Mouse (Mus musculus): ENCODE measurements at regions not wholly inside any gene's neighbourhood (a gene's known extent, or its start where the extent isn't known, plus 50 kb on each side); places are given as distances from the start of the nearest gene placed in this dataset.

GRCm38 (mm10) chr7:36420741-36421140 is 277.2 kb upstream of the Tshz3 start:
- Histone ChIP-seq H3K27ac (replicated peaks) (no peak overlapping the region), H3K36me3 (no peaks in the 10 kb centered on the region), H3K9ac (no peak overlapping the region), H3K4me2 (no peak overlapping the region), H3K27me3 (no peaks in the 10 kb centered on the region), H3K4me1 (replicated peaks) (peaks cover 27% of the 10 kb centered on the region), H3K9me3 (no peaks in the 10 kb centered on the region), H3K4me3 (no peak overlapping the region)
- no peak for ATAC-seq (ENCODE audit: low read depth)
- WGBS: 84% methylated on average over 9 of the region's 9 CpGs

DNA sequence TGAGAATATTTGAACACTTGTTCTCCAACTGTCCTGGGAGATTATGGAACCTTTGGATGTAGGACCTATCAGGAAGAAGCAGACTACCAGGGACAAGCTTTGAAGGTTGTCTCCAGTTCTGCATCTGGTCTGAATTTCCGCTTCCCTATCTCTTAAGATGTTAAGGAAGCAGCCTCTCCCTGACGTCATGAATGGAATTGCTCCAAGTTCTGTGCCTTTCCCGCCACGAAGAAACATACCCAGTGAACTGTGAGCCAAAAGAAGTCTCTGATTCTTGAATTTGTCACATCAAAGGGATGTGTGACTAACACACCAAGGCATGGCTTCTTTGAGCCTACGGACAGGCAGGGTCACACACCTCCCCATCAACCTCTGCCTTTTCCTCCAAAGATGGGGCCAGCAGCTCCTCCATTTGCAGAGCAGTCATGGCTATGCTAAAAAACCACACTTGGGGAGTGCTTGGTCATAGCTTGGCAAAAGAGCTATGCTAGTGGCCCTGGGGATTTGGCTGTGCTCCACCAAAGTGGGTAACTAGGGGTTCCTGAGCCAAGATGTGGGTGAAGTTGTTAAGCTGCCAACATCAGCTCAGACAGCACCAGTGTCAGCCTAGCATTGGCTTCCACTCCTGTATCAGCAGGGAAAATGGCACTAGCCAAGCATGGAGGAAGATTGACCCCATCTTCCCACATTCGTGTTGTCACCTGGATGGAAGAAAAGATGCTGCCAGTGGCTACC is 248.6 kb upstream of the Tshz3 start:
- Histone ChIP-seq H3K4me2 (no peak overlapping the region), H3K27me3 (no peaks in the 10 kb centered on the region), H3K9ac (no peak overlapping the region), H3K36me3 (no peaks in the 10 kb centered on the region), H3K9me3 (no peaks in the 10 kb centered on the region), H3K4me1 (replicated peaks) (0 out of 2 replicates have a peak, but pooled peaks cover 3% of the 10 kb centered on the region), H3K4me3 (no peak overlapping the region), H3K27ac (replicated peaks) (no peak overlapping the region)
- 86% methylated on average over 6 of the region's 6 CpGs for WGBS
- no peak for ATAC-seq (ENCODE audit: low read depth)

GRCm38 (mm10) chr7:36453816-36454215 is 244.1 kb upstream of the Tshz3 start:
- Histone ChIP-seq H3K36me3 (no peaks in the 10 kb centered on the region), H3K27ac (replicated peaks) (no peak overlapping the region), H3K27me3 (no peaks in the 10 kb centered on the region), H3K9ac (no peak overlapping the region), H3K4me2 (no peak overlapping the region), H3K4me3 (no peak overlapping the region), H3K9me3 (no peaks in the 10 kb centered on the region), H3K4me1 (replicated peaks) (no peaks in the 10 kb centered on the region)
- no peak for ATAC-seq (ENCODE audit: low read depth)
- 87% methylated on average over 4 of the region's 4 CpGs for WGBS

GRCm38 (mm10) chr7:36456080-36456479 is 241.8 kb upstream of the Tshz3 start:
- Histone ChIP-seq H3K9ac (no peak overlapping the region), H3K27ac (replicated peaks) (no peak overlapping the region), H3K4me1 (replicated peaks) (no peaks in the 10 kb centered on the region), H3K27me3 (no peaks in the 10 kb centered on the region), H3K36me3 (no peaks in the 10 kb centered on the region), H3K4me2 (no peak overlapping the region), H3K4me3 (no peak overlapping the region), H3K9me3 (no peaks in the 10 kb centered on the region)
- WGBS: 74% methylated on average over 6 of the region's 6 CpGs
- ATAC-seq (ENCODE audit: low read depth): no peak

- 88% methylated on average over 5 of the region's 5 CpGs for WGBS
- no peak for ATAC-seq (ENCODE audit: low read depth)
- no peaks in the 10 kb centered on the region for H3K9me3 ChIP-seq
- H3K27me3 ChIP-seq: no peaks in the 10 kb centered on the region
- no peaks in the 10 kb centered on the region for H3K36me3 ChIP-seq
- H3K4me3 ChIP-seq: no peak overlapping the region
- no peak overlapping the region for H3K27ac ChIP-seq (replicated peaks)
- H3K9ac ChIP-seq: no peak overlapping the region
- H3K4me2 ChIP-seq: no peak overlapping the region
- no peaks in the 10 kb centered on the region for H3K4me1 ChIP-seq (replicated peaks)
Observed at GRCm38 (mm10) chr7:36462422-36462833, 235.5 kb upstream of the Tshz3 start.

- H3K4me2 ChIP-seq: no peak overlapping the region
- no peaks in the 10 kb centered on the region for H3K4me1 ChIP-seq (replicated peaks)
- H3K36me3 ChIP-seq: no peaks in the 10 kb centered on the region
- no peak overlapping the region for H3K4me3 ChIP-seq
- H3K9ac ChIP-seq: no peak overlapping the region
- H3K27ac ChIP-seq (replicated peaks): no peak overlapping the region
- H3K27me3 ChIP-seq: no peaks in the 10 kb centered on the region
- no peaks in the 10 kb centered on the region for H3K9me3 ChIP-seq
- ATAC-seq (ENCODE audit: low read depth): no peak
Observed at GRCm38 (mm10) chr7:36469386-36469785, 228.5 kb upstream of the Tshz3 start.

- Histone ChIP-seq H3K4me2 (no peak overlapping the region), H3K9ac (no peak overlapping the region), H3K4me3 (no peak overlapping the region), H3K27me3 (no peaks in the 10 kb centered on the region), H3K4me1 (replicated peaks) (peaks cover 21% of the 10 kb centered on the region), H3K36me3 (no peaks in the 10 kb centered on the region), H3K27ac (replicated peaks) (no peak overlapping the region), H3K9me3 (no peaks in the 10 kb centered on the region)
- ATAC-seq (ENCODE audit: low read depth): no peak
- WGBS: 80% methylated on average over 2 of the region's 2 CpGs
Observed at GRCm38 (mm10) chr7:36473532-36473931, 224.4 kb upstream of the Tshz3 start.

DNA sequence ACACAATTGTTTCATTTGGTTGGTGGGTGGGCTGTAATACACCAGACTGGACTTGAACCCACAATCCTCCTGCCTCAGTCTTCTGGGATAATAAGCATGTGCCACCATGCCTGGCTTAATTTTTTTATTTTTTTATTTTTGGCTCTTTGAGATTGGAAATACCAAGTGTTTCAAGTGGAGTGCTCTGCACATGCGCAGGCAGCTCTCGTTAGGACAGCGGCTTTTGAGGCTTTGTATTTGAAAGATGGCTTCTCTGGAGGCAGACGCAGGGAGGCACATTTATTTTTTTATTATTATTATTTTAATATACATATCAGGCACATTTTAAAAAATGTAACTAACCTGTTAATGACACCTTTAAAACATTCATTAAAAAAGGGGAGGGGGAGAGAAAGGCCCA is 221.5 kb upstream of the Tshz3 start:
- H3K4me2 ChIP-seq: peak overlapping the region; percentile 13; the same call in 1 of the 2 replicates
- no peak overlapping the region for H3K4me3 ChIP-seq
- H3K36me3 ChIP-seq: no peaks in the 10 kb centered on the region
- WGBS: 75% methylated on average over 4 of the region's 4 CpGs
- H3K9me3 ChIP-seq: no peaks in the 10 kb centered on the region
- no peaks in the 10 kb centered on the region for H3K27me3 ChIP-seq
- ATAC-seq (ENCODE audit: low read depth): no peak
- H3K9ac ChIP-seq: peak overlapping the region; percentile 26; the same call in 1 of the 2 replicates
- H3K4me1 ChIP-seq (replicated peaks): peaks cover 39% of the 10 kb centered on the region
- peak overlapping the region; percentile 84; the same call in 1 of the 2 replicates for H3K27ac ChIP-seq (replicated peaks)

DNA sequence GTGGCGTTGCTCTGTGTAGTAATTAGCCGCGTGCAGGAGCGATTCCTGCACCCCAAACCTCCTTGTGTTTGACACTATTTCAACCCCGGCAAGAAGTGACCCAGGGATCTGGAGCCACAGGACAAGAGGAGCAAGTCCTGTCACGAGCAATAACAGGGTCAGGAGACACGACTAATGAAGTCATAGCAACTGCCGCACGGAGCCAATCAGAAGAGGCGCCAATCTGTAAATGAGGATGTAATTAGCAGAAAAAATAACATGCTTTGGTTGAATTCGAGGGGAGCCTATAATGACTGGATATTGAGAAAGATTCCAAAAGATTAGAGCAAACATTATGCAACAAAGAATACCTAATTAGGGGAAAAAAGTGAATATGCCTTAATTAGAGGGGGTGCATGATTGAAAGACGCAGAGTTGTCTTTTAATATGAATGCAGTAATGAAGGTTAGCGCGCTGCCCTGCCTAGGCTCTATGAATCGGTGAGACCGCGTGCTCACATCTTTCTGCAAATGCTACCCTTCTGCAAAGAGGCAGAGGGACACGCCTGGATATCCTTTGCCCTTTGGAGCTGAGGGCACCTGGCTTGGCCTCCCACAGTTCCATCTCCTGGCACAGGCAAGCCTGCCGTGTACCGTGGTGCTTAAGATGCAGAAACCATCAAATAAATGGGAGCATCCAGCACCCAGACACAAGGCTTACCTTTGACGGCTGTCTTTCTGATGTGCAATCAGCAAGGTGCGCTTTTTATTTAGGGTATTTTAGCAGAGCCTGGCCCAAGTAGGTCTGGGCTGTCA is 220.9 kb upstream of the Tshz3 start:
- peak; percentile 33; the same call in 1 of the 2 replicates for ATAC-seq (ENCODE audit: low read depth)
- Histone ChIP-seq H3K36me3 (no peaks in the 10 kb centered on the region), H3K27ac (replicated peaks) (peak overlapping the region; percentile 84), H3K4me3 (no peak overlapping the region), H3K4me1 (replicated peaks) (peaks cover 39% of the 10 kb centered on the region), H3K9me3 (no peaks in the 10 kb centered on the region), H3K27me3 (no peaks in the 10 kb centered on the region), H3K4me2 (peak overlapping the region; percentile 13; the same call in 1 of the 2 replicates), H3K9ac (peak overlapping the region; percentile 31; the same call in 1 of the 2 replicates)
- 62% methylated on average over 22 of the region's 22 CpGs for WGBS

DNA sequence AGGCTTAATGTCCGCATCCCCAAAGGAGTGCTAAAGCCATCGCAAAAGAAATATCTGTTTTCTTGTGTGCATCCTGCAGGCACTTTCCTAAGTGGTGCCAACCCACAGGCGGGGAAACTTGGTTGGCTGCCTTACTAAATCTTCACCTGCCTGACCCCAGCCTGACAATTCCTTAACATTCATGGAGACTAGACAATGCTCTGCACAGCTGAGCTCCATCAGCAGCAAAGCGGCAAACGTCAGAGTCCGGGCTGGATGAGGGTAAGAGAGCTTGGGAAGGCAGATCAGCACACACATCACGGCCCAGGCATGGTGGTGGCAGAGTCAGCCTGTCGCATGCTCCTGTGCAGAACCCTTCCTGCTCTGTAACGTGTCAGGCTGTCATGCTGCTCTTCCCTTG is 209.8 kb upstream of the Tshz3 start:
- H3K4me2 ChIP-seq: no peak overlapping the region
- no peaks in the 10 kb centered on the region for H3K27me3 ChIP-seq
- H3K4me3 ChIP-seq: no peak overlapping the region
- no peaks in the 10 kb centered on the region for H3K9me3 ChIP-seq
- H3K36me3 ChIP-seq: no peaks in the 10 kb centered on the region
- no peak for ATAC-seq (ENCODE audit: low read depth)
- no peak overlapping the region for H3K9ac ChIP-seq
- 0 out of 2 replicates have a peak, but pooled peaks cover 3% of the 10 kb centered on the region for H3K4me1 ChIP-seq (replicated peaks)
- 75% methylated on average over 9 of the region's 9 CpGs for WGBS
- H3K27ac ChIP-seq (replicated peaks): no peak overlapping the region

DNA sequence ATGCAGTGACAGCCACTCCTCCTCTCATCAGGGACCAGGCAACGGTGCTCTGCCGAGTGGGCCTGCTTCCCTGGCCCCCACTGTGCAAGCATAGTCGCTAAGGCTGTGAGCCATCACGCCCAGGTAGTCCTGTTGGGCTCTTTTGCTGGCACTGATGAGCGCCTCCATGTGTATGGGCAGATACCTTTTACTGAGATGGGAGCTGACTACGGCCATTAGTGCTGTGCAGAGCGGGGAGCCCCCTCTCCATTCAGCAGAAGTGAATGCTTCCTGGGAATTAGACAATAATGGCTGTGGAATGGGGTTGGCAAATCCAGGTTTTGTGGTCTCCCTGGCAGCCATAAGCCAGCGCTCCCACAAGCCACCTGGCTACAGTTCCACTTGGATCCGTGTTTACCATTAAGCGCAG is 206.7 kb upstream of the Tshz3 start:
- H3K27ac ChIP-seq (replicated peaks): no peak overlapping the region
- no peak overlapping the region for H3K4me3 ChIP-seq
- no peaks in the 10 kb centered on the region for H3K36me3 ChIP-seq
- H3K9ac ChIP-seq: no peak overlapping the region
- no peak for ATAC-seq (ENCODE audit: low read depth)
- H3K4me1 ChIP-seq (replicated peaks): no peaks in the 10 kb centered on the region
- WGBS: 77% methylated on average over 10 of the region's 10 CpGs
- H3K9me3 ChIP-seq: no peaks in the 10 kb centered on the region
- no peaks in the 10 kb centered on the region for H3K27me3 ChIP-seq
- no peak overlapping the region for H3K4me2 ChIP-seq

DNA sequence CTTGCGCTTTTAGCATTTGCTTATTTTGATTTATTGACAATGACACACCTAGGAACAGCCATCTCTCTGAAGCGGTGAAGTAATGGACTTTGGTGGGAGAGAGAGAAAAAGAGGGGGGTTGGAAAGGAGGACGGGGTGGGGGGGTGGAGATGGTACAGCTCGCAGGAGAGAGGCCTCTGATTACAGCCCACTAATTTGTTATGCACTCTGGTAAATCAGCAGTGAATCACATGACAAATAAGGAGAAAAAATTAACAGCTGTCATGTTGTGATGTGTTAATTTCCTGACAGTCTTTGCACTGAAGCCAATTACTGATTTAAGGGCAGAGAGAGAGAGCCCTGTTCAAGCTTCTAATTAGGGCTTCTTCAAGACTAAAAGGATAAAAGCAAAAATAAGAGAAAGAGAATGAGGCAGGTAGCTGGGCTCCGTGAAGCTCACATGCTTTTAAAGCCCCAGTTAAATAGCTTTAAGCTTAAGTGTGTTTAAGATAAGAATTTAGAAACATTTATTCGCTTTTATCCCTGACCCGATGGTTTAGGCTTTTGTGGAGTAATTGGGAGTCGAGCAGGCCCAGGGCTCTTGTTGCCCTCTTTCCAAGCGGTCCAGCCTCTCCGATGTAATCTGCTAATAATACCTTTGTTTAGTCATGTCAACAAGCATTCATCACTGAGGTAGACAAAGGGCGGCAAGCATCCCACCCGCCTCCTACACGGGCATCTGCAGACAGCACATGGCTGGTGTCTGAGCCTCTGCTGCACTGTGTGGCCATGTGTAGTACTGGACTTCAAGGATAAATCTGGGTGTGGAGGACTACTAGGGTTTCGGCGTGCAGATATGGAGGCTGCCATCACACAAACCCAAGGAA is 193.7 kb upstream of the Tshz3 start:
- Histone ChIP-seq H3K36me3 (no peaks in the 10 kb centered on the region), H3K9me3 (no peaks in the 10 kb centered on the region), H3K27me3 (no peaks in the 10 kb centered on the region), H3K4me2 (no peak overlapping the region), H3K4me1 (replicated peaks) (peaks cover 20% of the 10 kb centered on the region), H3K4me3 (no peak overlapping the region), H3K27ac (replicated peaks) (no peak overlapping the region), H3K9ac (no peak overlapping the region)
- WGBS: 57% methylated on average over 15 of the region's 15 CpGs
- peak; percentile 53 for ATAC-seq (ENCODE audit: low read depth)

Data from neural tube, embryonic 13.5 days (tissue).